Mouse (Mus musculus) liver, embryonic 15.5 days (tissue): ENCODE measurements around the gene Cdrt4. TPM values are rescaled to one million over a fixed set of nuclear protein-coding genes. Genes with fewer than 3 reads are reported as not detected.

ENCODE experiments used
- ATAC-seq: fragments of 200-750 bp; cut with Nextera tagmentation; 2 replicates; pipeline ENCODE4 v1.8.0; 2017; ENCODE audit warnings: moderate number of reproducible peaks, mild to moderate bottlenecking, moderate library complexity; ENCODE audit not compliant: insufficient read depth
- H3K27ac ChIP-seq: fragments of 300-500 bp; sonication (generic); replicated peaks from 2 replicates; pipeline ENCODE4 v1.5.1; 2015; ENCODE audit warnings: mild to moderate bottlenecking, inconsistent platforms
- H3K27me3 ChIP-seq: fragments of 300-500 bp; sonication (generic); 2 replicates; pipeline ENCODE4 v1.6.1; 2015; ENCODE audit warnings: mild to moderate bottlenecking, inconsistent platforms
- H3K36me3 ChIP-seq: fragments of 300-500 bp; sonication (generic); replicated peaks from 2 replicates; pipeline ENCODE4 v1.6.1; 2015; ENCODE audit warnings: moderate library complexity, mild to moderate bottlenecking, inconsistent platforms
- H3K4me1 ChIP-seq: fragments of 300-500 bp; sonication (generic); replicated peaks from 2 replicates; pipeline ENCODE4 v1.6.1; 2015; ENCODE audit warnings: inconsistent platforms
- H3K4me2 ChIP-seq: fragments of 300-500 bp; sonication (generic); 2 replicates; pipeline ENCODE4 v1.6.1; 2015; ENCODE audit warnings: moderate library complexity, mild to moderate bottlenecking, inconsistent platforms
- H3K4me3 ChIP-seq: fragments of 300-500 bp; sonication (generic); replicated peaks from 2 replicates; pipeline ENCODE4 v1.5.1; 2015; ENCODE audit warnings: mild to moderate bottlenecking, inconsistent platforms
- H3K9ac ChIP-seq: fragments of 300-500 bp; sonication (generic); 2 replicates; pipeline ENCODE4 v1.6.1; 2015; ENCODE audit warnings: moderate library complexity, mild to moderate bottlenecking, inconsistent platforms
- H3K9me3 ChIP-seq: fragments of 300-500 bp; sonication (generic); replicated peaks from 2 replicates; pipeline ENCODE4 v1.6.1; 2016; ENCODE audit warnings: inconsistent platforms
- WGBS: fragments of 180-500 bp; shearing (Covaris S2); methylation state at CpG from one replicate; pipeline ENCODE4 v1.1.7; 2015; ENCODE audit warnings: mixed read lengths; ENCODE audit not compliant: insufficient replicate concordance; 5-methylcytosine and 5-hydroxymethylcytosine counted together
- polyA plus RNA-seq: library from polyadenylated mRNA; unstranded; fragments of >200 nt; fragmentation: Nextera tagmentation; extraction: Ambion mirVana; gene quantifications from 2 replicates; pipeline ENCODE4 v1.2.1, GENCODE M21; 2015

Cdrt4 gene
- polyA plus RNA-seq, 1 experiment from 2014 or later, result not detected

DNA sequence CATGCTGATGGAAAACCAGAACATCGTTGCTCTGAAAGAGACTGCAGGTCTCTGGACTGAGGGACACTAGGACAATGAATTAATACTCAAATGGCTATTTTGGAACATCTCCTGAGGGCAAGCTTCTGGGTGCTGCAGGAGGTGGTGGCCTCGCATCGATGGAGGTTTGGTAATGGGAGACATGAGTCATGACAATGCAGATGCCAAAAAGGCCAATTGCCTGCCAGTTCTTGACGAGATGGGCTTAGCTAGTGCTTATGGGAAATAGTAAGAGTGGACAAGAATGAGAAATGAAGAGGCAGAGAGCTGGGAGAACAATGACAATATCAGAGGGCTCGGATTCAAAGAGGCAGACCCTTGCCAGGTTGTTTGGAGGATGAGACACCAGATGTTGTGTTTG lies 72.5 kb downstream of the Cdrt4 start:
- no peaks in the 10 kb centered on the region for H3K4me1 ChIP-seq
- WGBS, result 58% methylated on average over 5 of the region's 5 CpGs
- H3K27me3 ChIP-seq, result no peaks in the 10 kb centered on the region
- no peak overlapping the region for H3K27ac ChIP-seq
- H3K4me2 ChIP-seq, result no peak overlapping the region
- no peak overlapping the region for H3K9ac ChIP-seq
- no peak overlapping the region for H3K4me3 ChIP-seq
- no peak for ATAC-seq
- no peaks in the 10 kb centered on the region for H3K36me3 ChIP-seq
- no peaks in the 10 kb centered on the region for H3K9me3 ChIP-seq

DNA sequence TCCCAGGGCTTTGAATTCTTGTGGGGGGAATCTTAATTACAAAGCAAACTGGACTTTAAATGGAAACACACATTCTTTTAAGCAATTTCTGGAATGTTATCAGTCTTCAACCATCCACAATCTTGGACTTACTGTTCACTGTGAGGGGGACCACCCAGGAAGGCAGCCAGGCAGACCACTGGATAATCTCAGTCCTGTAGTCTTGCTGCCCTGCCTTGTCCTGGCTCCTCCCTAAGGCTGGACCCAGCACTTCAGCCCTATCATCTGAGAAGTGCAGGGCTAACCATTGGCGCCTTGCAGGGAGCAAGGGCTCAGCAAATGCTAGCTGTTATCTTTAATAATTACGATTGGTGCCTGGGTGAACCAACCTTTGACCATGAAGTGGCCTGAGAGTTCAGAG lies 73.1 kb downstream of the Cdrt4 start:
- no peak overlapping the region for H3K9ac ChIP-seq
- H3K36me3 ChIP-seq, result no peaks in the 10 kb centered on the region
- H3K9me3 ChIP-seq, result no peaks in the 10 kb centered on the region
- no peak overlapping the region for H3K4me2 ChIP-seq
- ATAC-seq, result no peak
- H3K4me3 ChIP-seq, result no peak overlapping the region
- 50% methylated on average over 2 of the region's 2 CpGs for WGBS
- H3K4me1 ChIP-seq, result no peaks in the 10 kb centered on the region
- H3K27ac ChIP-seq, result no peak overlapping the region
- no peaks in the 10 kb centered on the region for H3K27me3 ChIP-seq

DNA sequence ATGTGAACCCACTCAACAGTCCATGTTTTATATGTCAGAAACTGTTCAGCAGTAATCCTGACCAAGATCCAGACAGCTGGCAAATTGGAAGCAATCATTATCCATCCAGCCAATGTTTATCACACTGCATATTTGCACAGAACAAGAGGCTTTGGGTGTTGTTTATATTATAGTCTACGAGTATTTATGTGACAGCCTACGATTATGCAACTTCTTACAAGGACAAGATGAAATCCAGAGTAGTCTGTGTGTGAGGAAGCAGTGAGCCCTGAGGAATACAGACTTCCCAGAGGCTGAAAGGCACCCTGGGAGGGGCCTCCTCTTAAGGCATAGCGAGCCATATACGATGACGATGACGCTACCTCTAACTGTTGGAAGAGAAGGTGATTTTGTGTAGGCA lies 74.5 kb downstream of the Cdrt4 start:
- no peaks in the 10 kb centered on the region for H3K27me3 ChIP-seq
- 65% methylated on average over 6 of the region's 6 CpGs for WGBS
- H3K9me3 ChIP-seq, result no peaks in the 10 kb centered on the region
- ATAC-seq, result no peak
- no peak overlapping the region for H3K4me2 ChIP-seq
- H3K27ac ChIP-seq, result no peak overlapping the region
- no peaks in the 10 kb centered on the region for H3K36me3 ChIP-seq
- H3K9ac ChIP-seq, result no peak overlapping the region
- no peaks in the 10 kb centered on the region for H3K4me1 ChIP-seq
- no peak overlapping the region for H3K4me3 ChIP-seq

DNA sequence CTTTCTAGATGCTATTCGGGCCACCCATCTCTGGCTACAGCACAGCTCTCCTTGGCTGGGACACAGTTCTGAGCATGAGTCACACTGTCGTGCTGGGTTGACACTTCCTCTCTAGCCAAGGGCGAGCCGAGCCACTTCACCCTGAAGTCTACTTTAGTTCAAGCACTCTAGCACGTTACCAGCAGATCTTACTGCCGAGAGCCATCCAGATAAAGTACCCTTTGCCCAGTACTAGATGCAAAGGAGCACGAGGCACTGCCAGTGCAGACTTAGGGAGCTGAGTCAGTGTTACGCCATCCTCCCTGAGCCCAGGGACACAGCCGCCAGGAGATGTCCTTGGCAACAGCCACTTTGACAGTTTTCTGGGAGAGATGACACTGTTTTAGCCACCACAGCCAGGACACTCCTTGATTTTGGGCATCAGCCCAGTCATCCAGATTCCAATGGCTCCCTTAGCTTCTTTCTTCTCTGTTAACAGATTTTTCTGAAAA lies 75.7 kb downstream of the Cdrt4 start:
- H3K4me1 ChIP-seq, result no peaks in the 10 kb centered on the region
- H3K27me3 ChIP-seq, result no peaks in the 10 kb centered on the region
- no peak overlapping the region for H3K27ac ChIP-seq
- no peak for ATAC-seq
- H3K36me3 ChIP-seq, result no peaks in the 10 kb centered on the region
- no peaks in the 10 kb centered on the region for H3K9me3 ChIP-seq
- no peak overlapping the region for H3K4me3 ChIP-seq
- WGBS, result 33% methylated on average over 9 of the region's 9 CpGs
- H3K4me2 ChIP-seq, result no peak overlapping the region
- no peak overlapping the region for H3K9ac ChIP-seq

DNA sequence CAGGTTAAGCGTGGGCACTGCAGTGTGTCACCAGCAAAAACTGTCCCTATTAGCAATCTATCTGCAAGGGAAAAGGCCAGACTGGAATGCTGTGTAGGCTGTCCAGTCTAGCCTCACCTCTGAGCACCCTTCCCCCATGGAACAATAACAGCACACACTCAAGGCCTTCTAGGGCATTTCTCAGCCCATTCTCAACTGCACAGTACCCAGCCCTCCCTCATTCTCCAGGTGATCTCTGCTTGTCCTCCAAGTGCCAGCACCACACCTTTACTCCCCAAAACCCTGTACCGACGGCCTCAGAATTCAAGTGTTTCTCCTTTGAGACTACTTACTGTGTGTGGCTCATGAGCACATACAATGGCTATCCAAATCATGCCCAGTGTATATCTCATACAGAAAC lies 77.1 kb downstream of the Cdrt4 start:
- no peak overlapping the region for H3K9ac ChIP-seq
- no peaks in the 10 kb centered on the region for H3K27me3 ChIP-seq
- H3K27ac ChIP-seq, result no peak overlapping the region
- H3K36me3 ChIP-seq, result no peaks in the 10 kb centered on the region
- ATAC-seq, result no peak
- 53% methylated on average over 3 of the region's 3 CpGs for WGBS
- no peaks in the 10 kb centered on the region for H3K9me3 ChIP-seq
- H3K4me2 ChIP-seq, result no peak overlapping the region
- no peaks in the 10 kb centered on the region for H3K4me1 ChIP-seq
- no peak overlapping the region for H3K4me3 ChIP-seq

DNA sequence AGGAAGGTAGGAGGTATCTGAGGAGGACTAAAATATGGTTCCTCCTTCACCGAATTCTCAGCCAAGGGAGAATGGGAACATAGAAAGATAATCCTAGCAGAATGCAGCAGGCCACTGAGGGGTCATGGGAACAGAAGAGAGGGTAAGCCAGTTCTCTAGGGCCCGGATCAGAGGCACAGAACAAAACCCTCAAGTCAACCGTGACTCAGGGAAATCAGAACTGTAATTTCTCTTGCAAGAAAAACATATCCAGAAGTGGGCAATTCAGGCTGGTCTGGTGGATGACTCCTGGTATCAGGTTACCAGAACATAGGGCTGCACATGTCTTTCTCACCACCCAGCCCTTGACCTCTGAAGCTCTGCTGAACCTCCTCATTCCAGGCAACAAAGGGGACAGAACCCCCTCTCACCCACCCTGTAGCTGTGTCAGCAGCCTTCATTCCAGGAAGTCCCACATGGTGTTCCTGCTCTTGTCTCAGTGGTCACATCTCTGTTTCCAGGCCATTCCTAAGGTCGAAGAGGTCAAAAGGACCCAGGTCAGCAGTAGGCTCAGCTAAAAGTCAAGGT lies 78.2 kb downstream of the Cdrt4 start:
- Histone ChIP-seq H3K27me3 (no peaks in the 10 kb centered on the region), H3K4me3 (no peak overlapping the region), H3K36me3 (no peaks in the 10 kb centered on the region), H3K27ac (no peak overlapping the region), H3K4me2 (no peak overlapping the region), H3K4me1 (no peaks in the 10 kb centered on the region), H3K9ac (no peak overlapping the region), H3K9me3 (no peaks in the 10 kb centered on the region)
- ATAC-seq, result no peak
- WGBS, result 57% methylated on average over 4 of the region's 4 CpGs

DNA sequence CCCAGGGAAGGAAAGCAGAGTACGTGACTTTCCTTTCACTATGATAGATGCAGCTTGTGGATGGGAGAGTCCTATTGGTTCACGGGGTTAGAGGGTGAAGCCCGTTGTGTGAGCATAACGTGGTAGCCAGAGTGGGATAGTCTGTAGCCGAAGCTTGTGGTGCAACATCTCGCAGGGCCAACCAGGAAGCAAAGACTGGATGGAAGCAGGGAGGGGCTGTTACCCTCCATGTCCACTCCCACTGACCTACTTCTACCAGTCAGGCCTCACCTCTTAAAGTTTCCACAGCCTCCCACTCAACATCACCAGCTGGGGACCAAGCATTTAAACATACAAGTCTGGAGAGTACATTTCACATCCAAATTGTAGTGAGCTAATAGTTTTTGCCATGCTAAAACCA lies 78.7 kb downstream of the Cdrt4 start:
- WGBS, result 67% methylated on average over 6 of the region's 6 CpGs
- no peak for ATAC-seq

DNA sequence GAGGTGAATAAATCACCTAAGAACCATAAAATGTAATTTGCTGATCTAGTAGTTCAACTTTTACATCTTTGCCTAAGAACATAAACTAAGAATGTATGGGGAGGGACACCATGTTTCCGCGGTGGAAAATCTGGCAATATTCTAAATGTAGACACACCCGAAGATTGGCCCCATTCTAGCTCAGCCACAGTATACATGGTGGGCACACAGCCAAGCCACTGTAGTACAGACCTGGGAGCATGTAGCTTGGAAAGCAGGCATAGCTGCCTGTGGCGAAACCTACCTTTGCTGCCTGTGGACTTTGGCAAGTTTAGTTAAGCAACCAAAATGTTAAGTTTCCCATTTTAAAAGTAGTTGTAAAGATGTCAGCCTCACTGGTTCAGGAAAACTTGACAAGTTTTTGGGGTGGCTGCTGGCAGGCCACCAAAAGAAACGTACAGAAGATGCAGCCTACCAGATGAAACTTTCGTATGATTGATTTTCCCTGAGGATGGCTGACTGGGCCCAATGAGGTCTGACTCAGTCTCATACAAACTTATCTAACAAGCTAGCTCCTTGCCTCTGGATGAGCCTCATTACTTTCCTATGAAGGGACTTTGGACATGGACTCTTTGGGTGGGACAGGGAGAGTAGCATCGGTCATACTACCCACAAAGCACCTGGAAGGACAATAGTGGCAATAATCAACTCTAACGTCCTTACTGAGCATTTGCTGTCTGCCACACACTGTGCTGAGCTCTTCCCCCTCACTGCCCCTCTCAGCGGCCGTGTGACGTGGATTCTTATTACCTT lies 84.6 kb downstream of the Cdrt4 start:
- no peaks in the 10 kb centered on the region for H3K9me3 ChIP-seq
- no peak overlapping the region for H3K27ac ChIP-seq
- no peak overlapping the region for H3K4me2 ChIP-seq
- no peaks in the 10 kb centered on the region for H3K36me3 ChIP-seq
- WGBS, result 63% methylated on average over 11 of the region's 11 CpGs
- H3K4me1 ChIP-seq, result no peaks in the 10 kb centered on the region
- H3K4me3 ChIP-seq, result no peak overlapping the region
- H3K27me3 ChIP-seq, result no peaks in the 10 kb centered on the region
- ATAC-seq, result no peak
- no peak overlapping the region for H3K9ac ChIP-seq

More for the DNA sequence above, 78.7 kb downstream of the Cdrt4 start:
- no peaks in the 10 kb centered on the region for H3K27me3 ChIP-seq
- no peaks in the 10 kb centered on the region for H3K4me1 ChIP-seq
- H3K27ac ChIP-seq, result no peak overlapping the region
- H3K9me3 ChIP-seq, result no peaks in the 10 kb centered on the region
- no peak overlapping the region for H3K4me2 ChIP-seq
- H3K36me3 ChIP-seq, result no peaks in the 10 kb centered on the region
- no peak overlapping the region for H3K4me3 ChIP-seq
- H3K9ac ChIP-seq, result no peak overlapping the region

DNA sequence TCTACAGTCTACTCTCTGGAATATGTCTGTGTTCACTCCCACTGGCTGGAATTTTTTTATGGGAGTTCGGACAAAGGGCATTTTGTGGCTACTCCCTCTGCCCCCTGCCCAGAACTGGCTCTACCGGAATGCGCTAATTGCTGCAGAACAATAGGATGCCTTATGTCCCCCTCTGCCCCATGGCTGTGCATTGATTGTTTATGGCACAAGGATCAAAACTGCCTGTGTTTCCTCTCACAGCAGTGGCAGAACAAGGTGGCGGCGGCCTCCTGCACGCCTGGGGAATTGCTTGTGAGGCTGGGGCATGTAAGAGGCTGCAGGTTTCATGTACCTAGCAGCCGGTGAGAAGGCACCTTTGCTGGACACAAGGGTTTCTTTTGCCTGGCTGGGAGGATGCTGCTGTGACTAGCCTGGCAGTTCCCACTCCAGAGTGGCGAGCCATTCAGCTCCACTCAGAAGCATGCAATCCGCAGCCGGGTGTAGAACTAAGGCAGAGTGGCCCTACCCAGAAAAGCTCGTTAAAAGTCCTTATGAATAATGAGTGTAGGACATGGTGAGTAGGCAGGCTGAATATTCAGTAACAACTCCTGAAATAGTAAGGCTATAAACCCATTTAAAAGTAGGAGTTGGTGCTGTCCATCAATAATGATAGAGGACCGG lies 89.1 kb downstream of the Cdrt4 start:
- WGBS, result 55% methylated on average over 12 of the region's 12 CpGs
- H3K27ac ChIP-seq, result no peak overlapping the region
- no peaks in the 10 kb centered on the region for H3K9me3 ChIP-seq
- H3K4me1 ChIP-seq, result no peaks in the 10 kb centered on the region
- no peak overlapping the region for H3K4me3 ChIP-seq
- H3K4me2 ChIP-seq, result no peak overlapping the region
- ATAC-seq, result no peak
- no peaks in the 10 kb centered on the region for H3K36me3 ChIP-seq
- H3K9ac ChIP-seq, result no peak overlapping the region
- H3K27me3 ChIP-seq, result no peaks in the 10 kb centered on the region
